ENCODE assay signal across 18 mouse cellular contexts in the genomic region with DNA sequence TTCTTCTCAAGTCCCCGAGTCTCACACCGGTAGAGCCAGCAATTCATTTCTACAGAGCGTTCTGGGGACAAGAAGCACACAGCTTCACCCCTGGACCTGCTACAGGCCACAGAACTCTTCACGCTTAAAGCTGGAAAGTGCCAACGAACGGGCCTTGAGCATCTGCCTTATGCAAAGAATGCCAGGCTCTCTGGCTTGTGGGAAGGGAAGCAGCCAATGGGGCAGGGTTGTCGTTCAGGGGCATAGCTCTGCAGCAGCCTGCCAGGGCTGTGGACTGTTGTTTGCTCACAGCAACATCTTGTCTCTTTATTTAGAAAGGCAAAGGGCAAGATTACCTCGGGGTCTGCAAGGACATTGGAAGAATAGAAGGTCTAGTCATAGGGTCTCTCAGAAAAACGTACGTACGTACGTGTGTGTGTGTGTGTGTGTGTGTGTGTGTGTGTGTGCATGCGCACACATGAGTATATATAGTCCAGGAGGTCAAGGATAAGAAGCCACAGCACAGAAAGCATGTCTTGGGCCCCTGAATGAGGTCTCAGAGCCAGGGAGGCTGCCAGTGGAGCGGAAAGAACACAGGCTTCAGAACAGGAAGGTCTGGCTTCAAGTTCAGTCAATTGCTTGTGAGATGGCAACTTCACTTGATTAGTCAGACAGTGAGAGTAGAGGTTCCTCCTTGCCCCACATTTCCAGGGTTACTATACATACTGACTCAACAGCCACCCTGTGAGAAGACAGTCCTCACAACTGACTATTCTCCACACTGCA. TPM values are rescaled to one million over a fixed set of nuclear protein-coding genes. Genes with fewer than 3 reads are reported as not detected.
DNase-seq lines count a peak whose midpoint lies in the region; ATAC-seq and TF ChIP-seq lines count a peak whose summit lies in the region.
"Had no signal": no experiment of that assay in that cellular context is flagged by ENCODE, and none has a peak within 500 bp of the region (broad histone marks: within the 10 kb centered on the region; RNA-seq: fewer than 3 reads in every experiment).

No protein-coding gene starts in this region.

- no peak for DNase-seq in frontal cortex, adult 2 months (ENCODE audit: extremely low spot score in 1 of 2, low spot score in 1 of 2)
- DNase-seq in lung, postnatal 0 days (ENCODE audit: low spot score): no peak
- no peak for DNase-seq in lung, adult 2 months
- no peak for DNase-seq in hindbrain, embryonic 14.5 days (ENCODE audit: low spot score)
- peak; percentile 75 to 83 for DNase-seq in kidney, postnatal 36 days
- no peak for DNase-seq in heart, postnatal 10 days
- no peak for DNase-seq in layer of hippocampus, adult 11-12 months (ENCODE audit: low spot score)
- DNase-seq: cerebellum, adult 18-20 months; gastrocnemius, postnatal 36 days; liver, postnatal 0 days; right cerebral cortex, postnatal 14 days; thymus, postnatal 4 days had no signal

- ATAC-seq in frontal cortex, adult (ENCODE audit: low TSS enrichment): peak; percentile 18; the same call in 1 of the 2 replicates
- ATAC-seq in lung, postnatal 0 days: no peak
- ATAC-seq in hindbrain, embryonic 14.5 days (ENCODE audit: low FRiP score): no peak
- ATAC-seq: liver, postnatal 0 days had no signal

- H3K9me3 ChIP-seq in lung, postnatal 0 days (ENCODE audit: low read length): no peaks in the 10 kb centered on the region
- H3K9me3 ChIP-seq in hindbrain, embryonic 14.5 days (ENCODE audit: control insufficient read depth, low read length): no peaks in the 10 kb centered on the region
- H3K9me3 ChIP-seq: forebrain, embryonic 12.5 days; heart, embryonic 15.5 days; limb, embryonic 10.5 days; midbrain, embryonic 12.5 days; neural tube, embryonic 13.5 days had no signal

- intact Hi-C loops in heart, postnatal 10 days (cut with DNase I): no loop called here

- no peak for TF ChIP-seq EP300 in lung, postnatal 0 days (IDR thresholded peaks at IDR 0.05)

- H3K36me3 ChIP-seq in lung, postnatal 0 days (ENCODE audit: insufficient read depth, low read length): no peaks in the 10 kb centered on the region
- H3K36me3 ChIP-seq in hindbrain, embryonic 14.5 days (replicated peaks; ENCODE audit: control insufficient read depth, insufficient read depth): no peaks in the 10 kb centered on the region
- H3K36me3 ChIP-seq: forebrain, embryonic 12.5 days; heart, embryonic 15.5 days; limb, embryonic 10.5 days; midbrain, embryonic 12.5 days; neural tube, embryonic 13.5 days had no signal

- WGBS in lung, postnatal 0 days: 67% methylated on average over 14 of the region's 14 CpGs
- WGBS in lung, adult 2 months: 71% methylated on average over 14 of the region's 14 CpGs
- 83% methylated on average over 14 of the region's 14 CpGs for whole genome bisulfite sequencing in hindbrain, embryonic 14.5 days

- peaks cover 8% of the 10 kb centered on the region for H3K4me1 ChIP-seq in lung, postnatal 0 days (ENCODE audit: insufficient read depth, low read depth, low read length)
- H3K4me1 ChIP-seq in lung, adult 2 months (ENCODE audit: control insufficient read depth, insufficient read depth, low read length): no peaks in the 10 kb centered on the region
- peaks cover 30% of the 10 kb centered on the region; the same call in 1 of the 2 replicates for H3K4me1 ChIP-seq in hindbrain, embryonic 14.5 days (replicated peaks; ENCODE audit: control insufficient read depth, insufficient read depth, low read length)

- no peak overlapping the region for H3K4me3 ChIP-seq in lung, postnatal 0 days (ENCODE audit: low read depth, low read length)
- no peak overlapping the region for H3K4me3 ChIP-seq in lung, adult 2 months (replicated peaks; ENCODE audit: extremely low read depth, low read depth, low read length)
- no peak overlapping the region for H3K4me3 ChIP-seq in hindbrain, embryonic 14.5 days (replicated peaks; ENCODE audit: low read length)
- H3K4me3 ChIP-seq: forebrain, embryonic 12.5 days; heart, embryonic 15.5 days; limb, embryonic 10.5 days; midbrain, embryonic 12.5 days; neural tube, embryonic 13.5 days had no signal

- H3K27me3 ChIP-seq in lung, postnatal 0 days (replicated peaks; ENCODE audit: insufficient read depth, low read length): no peaks in the 10 kb centered on the region
- no peaks in the 10 kb centered on the region for H3K27me3 ChIP-seq in hindbrain, embryonic 14.5 days (ENCODE audit: control insufficient read depth, insufficient read depth, low read length)
- H3K27me3 ChIP-seq: forebrain, embryonic 12.5 days; heart, embryonic 15.5 days; midbrain, embryonic 12.5 days; neural tube, embryonic 13.5 days had no signal

- H3K4me2 ChIP-seq in lung, postnatal 0 days (replicated peaks; ENCODE audit: low read depth, low read length): no peak overlapping the region
- H3K4me2 ChIP-seq in hindbrain, embryonic 14.5 days (replicated peaks): no peak overlapping the region
- H3K4me2 ChIP-seq: forebrain, embryonic 12.5 days; heart, embryonic 15.5 days; midbrain, embryonic 12.5 days; neural tube, embryonic 13.5 days had no signal

- no peak for TF ChIP-seq POLR2A in lung, adult 2 months (IDR thresholded peaks at IDR 0.05; ENCODE audit: borderline replicate concordance, extremely low read depth, low read depth, low read length)

- TF ChIP-seq CTCF in lung, postnatal 0 days (IDR thresholded peaks at IDR 0.05): no peak
- no peak for TF ChIP-seq CTCF in lung, adult 2 months (IDR thresholded peaks at IDR 0.05; ENCODE audit: insufficient read depth, low read length)

- H3K9ac ChIP-seq in lung, postnatal 0 days (replicated peaks; ENCODE audit: low read depth): no peak overlapping the region
- no peak overlapping the region for H3K9ac ChIP-seq in hindbrain, embryonic 14.5 days
- H3K9ac ChIP-seq: forebrain, embryonic 12.5 days; heart, embryonic 15.5 days; liver, postnatal 0 days; midbrain, embryonic 12.5 days; neural tube, embryonic 13.5 days had no signal

- peak overlapping the region; percentile 22 for H3K27ac ChIP-seq in lung, postnatal 0 days (ENCODE audit: low read length)
- H3K27ac ChIP-seq in hindbrain, embryonic 14.5 days: peak overlapping the region; percentile 27; the same call in 1 of the 2 replicates
- H3K27ac ChIP-seq: heart, embryonic 15.5 days; limb, embryonic 10.5 days; neural tube, embryonic 13.5 days had no signal

RNA-seq across cellular contexts. Expression of a gene that starts 48.0 kb away (rescaled TPM):
- 66.6 and 79.1 TPM in 2 replicates for polyA plus RNA-seq in frontal cortex, adult 2 months (2012; rRNA removed)
- polyA plus RNA-seq in lung, postnatal 0 days (2015; fragmentation: Nextera tagmentation; extraction: Ambion mirVana): 22.1 and 31.0 TPM in 2 replicates
- 97.0 and 99.9 TPM in 2 replicates for polyA plus RNA-seq in lung, adult 2 months (2012; rRNA removed)
- 9.3 and 10.1 TPM in 2 replicates for polyA plus RNA-seq in hindbrain, embryonic 14.5 days (2014; fragmentation: Nextera tagmentation; extraction: Ambion mirVana)
- total RNA-seq in heart, postnatal 10 days (2021): 1 to 10 TPM; 1.1 to 1.4 TPM

Comparison
In these comparisons a context has a peak if more than half of its experiments do, and no peak if none do; other contexts are left out.
1. DNase-seq: peak in kidney, postnatal 36 days (2 of 2); none in frontal cortex, adult 2 months (0 of 2), lung, postnatal 0 days (single experiment), lung, adult 2 months (single experiment), hindbrain, embryonic 14.5 days (single experiment), heart, postnatal 10 days (0 of 2) and layer of hippocampus, adult 11-12 months (single experiment).